Mouse (Mus musculus): Measurements from ENCODE around the gene Cds1.

GRCm38 (mm10) chr5:101757669-101758068 is 7.3 kb upstream of the Cds1 start:
- no peak for TF ChIP-seq POLR2A (IDR thresholded peaks at IDR 0.05; ENCODE audit: low read depth, low read length)
- no peak for TF ChIP-seq CTCF (conservative IDR thresholded peaks at IDR 0.05; ENCODE audit: insufficient read depth, insufficient read length, low read depth, low read length)
